Mouse (Mus musculus): ENCODE measurements at regions not wholly inside any gene's neighbourhood (a gene's known extent, or its start where the extent isn't known, plus 50 kb on each side); places are given as distances from the start of the nearest gene placed in this dataset.

- intact Hi-C loops (cut with DNase I), result no loop called here
- no peak for DNase-seq
Observed at GRCm38 (mm10) chr6:15501063-15501462, 219.4 kb upstream of the Mdfic start.

- intact Hi-C loops (cut with DNase I), result no loop called here
- DNase-seq, result peak in 1 of 2 experiments; percentile 1
Observed at GRCm38 (mm10) chr6:15509314-15509713, 211.1 kb upstream of the Mdfic start.

GRCm38 (mm10) chr6:15537279-15537678 lies 183.2 kb upstream of the Mdfic start:
- intact Hi-C loops (cut with DNase I), result no loop called here
- DNase-seq, result no peak

DNA sequence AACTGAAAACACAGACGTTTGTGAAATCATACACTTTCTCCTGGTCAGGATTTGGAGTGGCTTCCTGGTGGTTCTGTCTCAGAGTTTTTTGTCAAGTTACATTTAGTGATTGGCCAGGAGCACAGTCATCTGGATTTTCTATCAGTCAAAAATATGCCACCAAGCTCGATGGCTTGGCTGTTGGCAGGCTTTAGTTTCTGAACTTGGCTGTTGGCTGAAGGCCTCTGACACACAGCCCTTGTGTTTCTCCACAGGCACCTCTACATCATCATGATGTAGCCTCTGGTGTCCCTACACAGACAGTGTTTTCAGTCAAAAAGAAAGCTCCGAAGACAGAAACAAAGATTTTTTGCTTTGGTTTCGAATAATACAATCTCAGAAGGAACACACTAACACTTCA lies 178.5 kb upstream of the Mdfic start:
- peak; percentile 30 to 48 for DNase-seq
- intact Hi-C loops (cut with DNase I), result no loop called here

- peak; percentile 26 to 32 for DNase-seq
- intact Hi-C loops (cut with DNase I), result loop anchor here (2.0 kb wide), 1 partner anchor 15 kb away; no protein-coding TSS in a partner anchor
Observed at GRCm38 (mm10) chr6:15543516-15544080, 176.9 kb upstream of the Mdfic start.

DNA sequence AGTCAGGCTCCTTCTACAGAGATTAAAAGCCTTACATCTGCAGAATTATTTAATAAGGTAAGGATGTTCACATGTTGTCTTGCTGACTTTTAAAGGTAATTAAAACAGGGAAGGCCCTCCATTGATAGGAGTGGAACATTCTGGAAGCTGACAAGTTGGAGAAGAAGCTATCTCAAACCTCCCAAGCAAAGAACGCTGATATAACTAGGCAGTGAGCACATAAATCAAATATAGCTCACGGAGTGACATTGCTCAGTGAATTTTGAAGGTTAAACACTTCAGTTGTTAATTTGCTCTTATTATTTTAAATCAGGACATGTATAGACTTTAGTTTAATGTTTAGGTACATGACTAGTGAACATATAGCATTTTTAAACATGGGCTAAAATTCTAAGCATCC lies 171.6 kb upstream of the Mdfic start:
- DNase-seq, result peak in 1 of 2 experiments; percentile 12
- intact Hi-C loops (cut with DNase I), result no loop called here

DNA sequence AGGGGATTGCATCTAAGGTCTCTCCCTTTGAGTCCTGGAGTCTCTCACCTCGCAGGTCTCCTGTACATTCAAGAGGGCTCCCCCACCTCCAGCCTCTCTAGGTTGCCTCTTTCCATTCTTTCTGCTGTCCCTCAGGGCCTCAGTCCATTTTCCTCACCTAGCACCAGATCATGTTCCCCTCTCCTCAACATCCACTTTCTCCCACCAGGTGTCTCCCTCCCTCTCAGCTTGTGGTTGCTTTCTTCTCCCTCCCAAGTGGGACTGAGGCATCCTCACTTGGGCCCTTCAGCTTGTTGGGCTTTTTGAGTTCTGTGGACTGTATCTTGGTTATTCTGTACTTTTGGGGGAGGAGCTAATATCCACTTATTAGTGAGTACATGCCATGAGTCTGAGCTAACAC lies 127.7 kb upstream of the Mdfic start:
- intact Hi-C loops (cut with DNase I), result loop anchor here (10.0 kb wide), 1 partner anchor 202 kb away; no protein-coding TSS in a partner anchor
- DNase-seq, result no peak

DNA sequence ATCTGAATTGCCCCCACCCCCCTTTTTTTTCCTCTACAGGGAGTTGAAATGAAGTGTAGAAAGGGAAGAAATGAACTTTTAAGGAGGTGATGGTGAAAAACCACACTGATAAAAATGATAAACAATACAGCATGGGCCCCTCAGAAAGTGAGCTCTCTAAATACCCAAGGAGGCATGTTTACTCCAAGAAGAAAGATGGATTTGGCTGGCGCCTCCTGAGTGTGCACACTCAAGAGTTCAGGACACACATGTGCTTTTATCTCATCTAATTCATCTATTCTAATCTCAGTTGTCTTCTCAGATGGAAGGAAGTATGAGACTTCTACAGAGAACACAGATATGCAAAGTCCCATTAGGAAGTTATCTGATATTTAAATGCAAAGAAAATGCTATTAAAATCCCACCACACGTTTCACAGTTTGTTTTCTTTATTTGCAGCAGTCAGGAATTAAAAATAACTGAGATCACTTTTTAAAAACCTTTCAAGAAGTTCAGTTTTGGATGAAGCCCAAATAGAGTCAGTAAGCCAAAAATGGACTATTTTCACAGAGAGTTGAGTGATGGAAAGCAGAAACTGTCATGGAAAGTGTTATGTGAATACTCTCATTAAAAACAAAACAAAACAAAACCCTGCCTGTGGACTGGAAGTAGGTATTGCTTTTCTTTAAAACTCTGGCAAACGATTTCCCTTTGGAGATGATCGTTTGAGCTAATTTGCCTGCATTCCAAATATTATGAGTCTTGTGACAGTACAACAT lies 123.1 kb upstream of the Mdfic start:
- DNase-seq, result peak; percentile 4 to 16
- intact Hi-C loops (cut with DNase I), result loop anchor here (10.0 kb wide), 1 partner anchor 197 kb away; no protein-coding TSS in a partner anchor

- intact Hi-C loops (cut with DNase I), result no loop called here
- DNase-seq, result no peak
Observed at GRCm38 (mm10) chr6:15610208-15610607, 110.3 kb upstream of the Mdfic start.

- intact Hi-C loops (cut with DNase I), result no loop called here
- DNase-seq, result no peak
Observed at GRCm38 (mm10) chr6:15625910-15626564, 94.4 kb upstream of the Mdfic start.

- no peak for DNase-seq
- intact Hi-C loops (cut with DNase I), result no loop called here
Observed at GRCm38 (mm10) chr6:15638548-15638947, 81.9 kb upstream of the Mdfic start.

- no peak for DNase-seq
- intact Hi-C loops (cut with DNase I), result no loop called here
Observed at GRCm38 (mm10) chr6:15639378-15639777, 81.1 kb upstream of the Mdfic start.

GRCm38 (mm10) chr6:15639809-15640479 lies 80.5 kb upstream of the Mdfic start:
- DNase-seq, result no peak
- intact Hi-C loops (cut with DNase I), result no loop called here

GRCm38 (mm10) chr6:15644311-15644710 lies 76.2 kb upstream of the Mdfic start:
- DNase-seq, result no peak
- intact Hi-C loops (cut with DNase I), result no loop called here

- no peak for DNase-seq
- intact Hi-C loops (cut with DNase I), result no loop called here
Observed at GRCm38 (mm10) chr6:15647499-15647898, 73.0 kb upstream of the Mdfic start.

Measured in heart, postnatal 10 days (tissue).